In genomic region chr14:99603257-99603656, GRCm38 (mm10) we compare ENCODE assay signal across 27 mouse cellular contexts.
DNase-seq lines count a peak whose midpoint lies in the region; ATAC-seq and TF ChIP-seq lines count a peak whose summit lies in the region.
"Had no signal": no experiment of that assay in that cellular context is flagged by ENCODE, and none has a peak within 500 bp of the region (broad histone marks: within the 10 kb centered on the region; RNA-seq: fewer than 3 reads in every experiment).

No protein-coding gene starts in this region.

- H3K27me3 ChIP-seq in lung, embryonic 14.5 days (ENCODE audit: insufficient read depth, low read length): no peaks in the 10 kb centered on the region
- no peaks in the 10 kb centered on the region for H3K27me3 ChIP-seq in lung, postnatal 0 days (replicated peaks; ENCODE audit: insufficient read depth, low read length)
- no peaks in the 10 kb centered on the region for H3K27me3 ChIP-seq in embryonic facial prominence, embryonic 10.5 days (replicated peaks; ENCODE audit: low read depth, poor library complexity, severe bottlenecking)
- no peaks in the 10 kb centered on the region for H3K27me3 ChIP-seq in embryonic facial prominence, embryonic 12.5 days
- no peaks in the 10 kb centered on the region for H3K27me3 ChIP-seq in stomach, embryonic 15.5 days (replicated peaks)
- H3K27me3 ChIP-seq in heart, adult 2 months (ENCODE audit: control insufficient read depth, insufficient read depth, low read length): no peaks in the 10 kb centered on the region
- H3K27me3 ChIP-seq: CH12.LX; embryonic facial prominence, embryonic 13.5 days; intestine, embryonic 15.5 days; liver, embryonic 15.5 days; megakaryocyte, embryonic 14.5 days; Patski had no signal

- no peaks in the 10 kb centered on the region for H3K79me2 ChIP-seq in heart, adult 2 months (replicated peaks; ENCODE audit: control insufficient read depth, insufficient read depth, low read length)

- no peaks in the 10 kb centered on the region for H3K36me3 ChIP-seq in lung, embryonic 14.5 days (ENCODE audit: insufficient read depth)
- H3K36me3 ChIP-seq in lung, postnatal 0 days (ENCODE audit: insufficient read depth, low read length): no peaks in the 10 kb centered on the region
- H3K36me3 ChIP-seq in embryonic facial prominence, embryonic 10.5 days (replicated peaks): no peaks in the 10 kb centered on the region
- no peaks in the 10 kb centered on the region for H3K36me3 ChIP-seq in embryonic facial prominence, embryonic 12.5 days
- no peaks in the 10 kb centered on the region for H3K36me3 ChIP-seq in stomach, embryonic 15.5 days
- H3K36me3 ChIP-seq in heart, adult 2 months (ENCODE audit: control insufficient read depth, insufficient read depth, low read length): no peaks in the 10 kb centered on the region
- H3K36me3 ChIP-seq: embryonic facial prominence, embryonic 13.5 days; G1E; intestine, embryonic 15.5 days; liver, embryonic 15.5 days had no signal

- no peak for TF ChIP-seq CTCF in lung, embryonic 14.5 days (IDR thresholded peaks at IDR 0.05; ENCODE audit: low read depth)
- TF ChIP-seq CTCF in lung, postnatal 0 days (IDR thresholded peaks at IDR 0.05): no peak
- no peak for TF ChIP-seq CTCF in heart, adult 2 months (IDR thresholded peaks at IDR 0.05)

- 41% methylated on average over 2 of the region's 2 CpGs for WGBS in lung, embryonic 14.5 days
- 48% methylated on average over 2 of the region's 2 CpGs for WGBS in lung, postnatal 0 days
- 59% methylated on average over 2 of the region's 2 CpGs for WGBS in embryonic facial prominence, embryonic 10.5 days
- WGBS in embryonic facial prominence, embryonic 12.5 days: 52% methylated on average over 2 of the region's 2 CpGs
- 54% methylated on average over 2 of the region's 2 CpGs for WGBS in stomach, embryonic 15.5 days
- 77% methylated on average over 2 of the region's 2 CpGs for WGBS in heart, adult 2 months

- peak overlapping the region; percentile 67 for H3K27ac ChIP-seq in lung, embryonic 14.5 days (ENCODE audit: low read depth)
- H3K27ac ChIP-seq in lung, postnatal 0 days (ENCODE audit: low read length): no peak overlapping the region
- H3K27ac ChIP-seq in embryonic facial prominence, embryonic 10.5 days (replicated peaks): peak overlapping the region; percentile 54; the same call in 1 of the 2 replicates
- H3K27ac ChIP-seq in embryonic facial prominence, embryonic 12.5 days: no peak overlapping the region
- 0 out of 2 replicates have a peak overlapping the region, but pooled peaks have one; percentile 4 for H3K27ac ChIP-seq in stomach, embryonic 15.5 days
- no peak overlapping the region for H3K27ac ChIP-seq in heart, adult 2 months
- H3K27ac ChIP-seq: embryonic facial prominence, embryonic 13.5 days; intestine, embryonic 15.5 days; left cerebral cortex, adult 2 months; liver, embryonic 15.5 days had no signal

- DNase-seq in lung, embryonic 14.5 days: no peak
- DNase-seq in lung, postnatal 0 days (ENCODE audit: low spot score): no peak
- no peak for DNase-seq in embryonic facial prominence, embryonic 10.5 days (ENCODE audit: low spot score)
- DNase-seq in adrenal gland, postnatal 25 days: no peak
- DNase-seq in heart, adult 2 months: no peak
- DNase-seq: adrenal gland, adult 2 months; B cell, adult 2 months; cerebellum, adult 11-12 months; cerebellum, postnatal 10 days; gastrocnemius, postnatal 10 days; kidney, adult 8-10 months; kidney, postnatal 10 days; liver; lung, postnatal 36 days; right cerebral cortex, postnatal 4 days had no signal

- ATAC-seq in lung, embryonic 14.5 days (ENCODE audit: insufficient read depth): no peak
- no peak for ATAC-seq in lung, postnatal 0 days
- ATAC-seq in embryonic facial prominence, embryonic 12.5 days (ENCODE audit: insufficient number of reproducible peaks, insufficient read depth, low FRiP score, low TSS enrichment): 0 out of 2 replicates have a peak, but pooled peaks have one; percentile 44
- no peak for ATAC-seq in stomach, embryonic 15.5 days (ENCODE audit: insufficient read depth, low FRiP score, low read depth)
- ATAC-seq: hindbrain, embryonic 16.5 days; intestine, embryonic 15.5 days; Patski had no signal

- no peaks in the 10 kb centered on the region for H3K9me3 ChIP-seq in lung, embryonic 14.5 days (ENCODE audit: low read depth, low read length)
- H3K9me3 ChIP-seq in lung, postnatal 0 days (ENCODE audit: low read length): no peaks in the 10 kb centered on the region
- H3K9me3 ChIP-seq in embryonic facial prominence, embryonic 10.5 days: no peaks in the 10 kb centered on the region
- no peaks in the 10 kb centered on the region for H3K9me3 ChIP-seq in embryonic facial prominence, embryonic 12.5 days
- no peaks in the 10 kb centered on the region for H3K9me3 ChIP-seq in stomach, embryonic 15.5 days
- H3K9me3 ChIP-seq: embryonic facial prominence, embryonic 13.5 days; intestine, embryonic 15.5 days; liver, embryonic 15.5 days; megakaryocyte, embryonic 14.5 days had no signal

- no peak for TF ChIP-seq POLR2A in heart, adult 2 months (IDR thresholded peaks at IDR 0.05; ENCODE audit: insufficient read depth, low read depth, low read length)

- H3K4me3 ChIP-seq in lung, embryonic 14.5 days (ENCODE audit: low read depth, low read length): no peak overlapping the region
- H3K4me3 ChIP-seq in lung, postnatal 0 days (ENCODE audit: low read depth, low read length): no peak overlapping the region
- no peak overlapping the region for H3K4me3 ChIP-seq in embryonic facial prominence, embryonic 10.5 days
- no peak overlapping the region for H3K4me3 ChIP-seq in embryonic facial prominence, embryonic 12.5 days
- H3K4me3 ChIP-seq in stomach, embryonic 15.5 days (replicated peaks): no peak overlapping the region
- no peak overlapping the region for H3K4me3 ChIP-seq in heart, adult 2 months
- H3K4me3 ChIP-seq: embryonic facial prominence, embryonic 13.5 days; intestine, embryonic 15.5 days; left cerebral cortex, adult 2 months; liver, embryonic 15.5 days; megakaryocyte, embryonic 14.5 days had no signal

- no peak overlapping the region for H3K4me2 ChIP-seq in lung, embryonic 14.5 days
- no peak overlapping the region for H3K4me2 ChIP-seq in lung, postnatal 0 days (replicated peaks; ENCODE audit: low read depth, low read length)
- no peak overlapping the region for H3K4me2 ChIP-seq in embryonic facial prominence, embryonic 12.5 days (replicated peaks)
- no peak overlapping the region for H3K4me2 ChIP-seq in stomach, embryonic 15.5 days
- H3K4me2 ChIP-seq: embryonic facial prominence, embryonic 13.5 days; heart, embryonic 11.5 days; intestine, embryonic 15.5 days; liver, embryonic 15.5 days had no signal

- no peaks in the 10 kb centered on the region for H3K4me1 ChIP-seq in lung, embryonic 14.5 days (ENCODE audit: insufficient read depth)
- no peaks in the 10 kb centered on the region for H3K4me1 ChIP-seq in lung, postnatal 0 days (ENCODE audit: insufficient read depth, low read depth, low read length)
- peaks cover 12% of the 10 kb centered on the region for H3K4me1 ChIP-seq in embryonic facial prominence, embryonic 10.5 days
- H3K4me1 ChIP-seq in embryonic facial prominence, embryonic 12.5 days: peaks cover 6% of the 10 kb centered on the region; the same call in 1 of the 2 replicates
- H3K4me1 ChIP-seq in stomach, embryonic 15.5 days: 0 out of 2 replicates have a peak, but pooled peaks cover 3% of the 10 kb centered on the region
- no peaks in the 10 kb centered on the region for H3K4me1 ChIP-seq in heart, adult 2 months (ENCODE audit: control insufficient read depth, insufficient read depth, low read length)
- H3K4me1 ChIP-seq: embryonic facial prominence, embryonic 13.5 days; intestine, embryonic 15.5 days; liver, embryonic 15.5 days; megakaryocyte, embryonic 14.5 days had no signal

- intact Hi-C loops in heart, adult 2 months (cut with DNase I): no loop called here

- TF ChIP-seq EP300 in lung, postnatal 0 days (IDR thresholded peaks at IDR 0.05): no peak
- TF ChIP-seq EP300 in heart, adult 2 months (IDR thresholded peaks at IDR 0.05; ENCODE audit: insufficient read depth, low read depth, low read length): no peak

- H3K9ac ChIP-seq in lung, embryonic 14.5 days: no peak overlapping the region
- no peak overlapping the region for H3K9ac ChIP-seq in lung, postnatal 0 days (replicated peaks; ENCODE audit: low read depth)
- no peak overlapping the region for H3K9ac ChIP-seq in embryonic facial prominence, embryonic 12.5 days
- H3K9ac ChIP-seq in stomach, embryonic 15.5 days: no peak overlapping the region
- H3K9ac ChIP-seq in heart, adult 2 months (ENCODE audit: low read depth, low read length): no peak overlapping the region
- H3K9ac ChIP-seq: embryonic facial prominence, embryonic 13.5 days; intestine, embryonic 15.5 days; liver, embryonic 15.5 days had no signal

Comparison
In these comparisons a context has a peak if more than half of its experiments do, and no peak if none do; other contexts are left out.
1. H3K27ac ChIP-seq: peak in lung, embryonic 14.5 days (single experiment), embryonic facial prominence, embryonic 10.5 days (single experiment) and stomach, embryonic 15.5 days (single experiment); none in lung, postnatal 0 days (single experiment), embryonic facial prominence, embryonic 12.5 days (single experiment) and heart, adult 2 months (single experiment).